Mouse (Mus musculus) spleen, adult 2 months (tissue): ENCODE measurements around the gene Calm4. TPM values are rescaled to one million over a fixed set of nuclear protein-coding genes. Genes with fewer than 3 reads are reported as not detected.

Experiments used
- DNase-seq, 2 experiments: peaks; one replicate each; pipeline versions ENCODE4 v3.0.0 to v3.0.0-alpha.2; 2012 to 2021; ENCODE audit warnings: low spot score in 2 of 2, low read depth in 1 of 2
- H3K27ac ChIP-seq: fragments of 200-500 bp; 2 replicates; pipeline ENCODE4 v1.5.1; 2012; ENCODE audit warnings: low read length, inconsistent platforms; ENCODE audit not compliant: insufficient read depth
- H3K27me3 ChIP-seq: fragments of 200-500 bp; 2 replicates; pipeline ENCODE4 v1.6.1; 2012; ENCODE audit warnings: mild to moderate bottlenecking, moderate library complexity, low read length, inconsistent platforms; ENCODE audit not compliant: control insufficient read depth, insufficient read depth
- H3K36me3 ChIP-seq: fragments of 200-500 bp; 2 replicates; pipeline ENCODE4 v1.6.1; 2012; ENCODE audit warnings: mild to moderate bottlenecking, low read length, inconsistent platforms; ENCODE audit not compliant: control insufficient read depth, insufficient read depth
- H3K4me1 ChIP-seq: fragments of 200-500 bp; 2 replicates; pipeline ENCODE4 v1.6.1; 2011; ENCODE audit warnings: inconsistent platforms; ENCODE audit not compliant: control insufficient read depth, insufficient read depth, insufficient read length
- H3K4me3 ChIP-seq: fragments of 200-500 bp; 2 replicates; pipeline ENCODE4 v1.5.1; 2011; ENCODE audit warnings: mild to moderate bottlenecking, inconsistent platforms; ENCODE audit not compliant: insufficient read depth, insufficient read length; ENCODE audit errors: extremely low read depth
- CTCF ChIP-seq: fragments of 200-500 bp; IDR thresholded peaks from 2 replicates; pipeline ENCODE4 v1.5.1; 2011; ENCODE audit warnings: mild to moderate bottlenecking, inconsistent platforms; ENCODE audit not compliant: insufficient read depth, insufficient read length, insufficient replicate concordance; ENCODE audit errors: extremely low read depth
- POLR2A ChIP-seq: fragments of 200-500 bp; IDR thresholded peaks from 2 replicates; pipeline ENCODE4 v1.6.1; 2011; ENCODE audit warnings: low read depth, low read length, inconsistent platforms
- WGBS: fragments of 180-500 bp; shearing (Covaris S2); methylation state at CpG from one replicate; pipeline ENCODE4 v1.1.7; 2018; 5-methylcytosine and 5-hydroxymethylcytosine counted together
- polyA plus RNA-seq: library from polyadenylated mRNA; depleted of rRNA; stranded (reverse); fragments of >200 nt; gene quantifications from 2 replicates; pipeline ENCODE4 v1.2.3, GENCODE M21; 2012

Calm4 gene
- polyA plus RNA-seq, 1 experiment: not detected

GRCm38 (mm10) chr13:3861251-3861650 is 23.7 kb downstream of the Calm4 start:
- Histone ChIP-seq H3K36me3 (no peaks in the 10 kb centered on the region), H3K4me3 (no peak overlapping the region), H3K4me1 (no peaks in the 10 kb centered on the region), H3K27me3 (no peaks in the 10 kb centered on the region), H3K27ac (no peak overlapping the region)
- 85% methylated on average over 8 of the region's 8 CpGs for WGBS
- TF ChIP-seq POLR2A (no peak), CTCF (no peak)
- no peak for DNase-seq

DNA sequence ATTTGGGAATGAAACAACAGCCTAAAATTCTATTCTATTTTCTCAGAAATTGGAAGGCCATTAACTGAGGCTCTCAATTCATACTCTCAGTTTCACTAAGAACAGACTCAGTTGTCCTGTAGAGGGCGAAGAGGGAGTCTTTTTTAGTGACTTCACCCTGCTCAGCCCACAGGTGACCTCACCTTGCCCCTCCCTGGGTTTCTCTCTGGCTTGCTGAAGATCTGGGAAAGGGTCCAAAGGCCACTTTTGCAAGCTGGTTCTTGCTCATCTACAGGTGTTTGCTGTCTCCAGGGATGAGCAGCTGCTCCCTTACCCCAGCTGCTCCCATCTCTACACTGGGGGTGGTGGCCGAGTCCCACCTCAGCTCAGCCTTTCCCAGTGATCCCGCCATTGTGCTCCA is 24.8 kb downstream of the Calm4 start:
- Histone ChIP-seq H3K4me3 (no peak overlapping the region), H3K27me3 (no peaks in the 10 kb centered on the region), H3K27ac (no peak overlapping the region), H3K4me1 (no peaks in the 10 kb centered on the region), H3K36me3 (no peaks in the 10 kb centered on the region)
- TF ChIP-seq CTCF (no peak), POLR2A (no peak)
- WGBS: 92% methylated on average over 3 of the region's 3 CpGs
- DNase-seq: no peak

- no peaks in the 10 kb centered on the region for H3K27me3 ChIP-seq
- H3K4me3 ChIP-seq: no peak overlapping the region
- no peaks in the 10 kb centered on the region for H3K36me3 ChIP-seq
- DNase-seq: no peak
- 82% methylated on average over 10 of the region's 10 CpGs for WGBS
- no peak overlapping the region for H3K27ac ChIP-seq
- TF ChIP-seq POLR2A (no peak), CTCF (no peak)
- H3K4me1 ChIP-seq: no peaks in the 10 kb centered on the region
Observed at GRCm38 (mm10) chr13:3862922-3863580, 25.5 kb downstream of the Calm4 start.

- H3K36me3 ChIP-seq: no peaks in the 10 kb centered on the region
- H3K27ac ChIP-seq: no peak overlapping the region; the same call in 1 of the 2 replicates
- no peaks in the 10 kb centered on the region for H3K27me3 ChIP-seq
- no peak overlapping the region for H3K4me3 ChIP-seq
- TF ChIP-seq CTCF: no peak
- no peak for TF ChIP-seq POLR2A
- DNase-seq: no peak
- no peaks in the 10 kb centered on the region for H3K4me1 ChIP-seq
- 62% methylated on average over 14 of the region's 14 CpGs for WGBS
Observed at GRCm38 (mm10) chr13:3865648-3866354, 28.2 kb downstream of the Calm4 start.

DNA sequence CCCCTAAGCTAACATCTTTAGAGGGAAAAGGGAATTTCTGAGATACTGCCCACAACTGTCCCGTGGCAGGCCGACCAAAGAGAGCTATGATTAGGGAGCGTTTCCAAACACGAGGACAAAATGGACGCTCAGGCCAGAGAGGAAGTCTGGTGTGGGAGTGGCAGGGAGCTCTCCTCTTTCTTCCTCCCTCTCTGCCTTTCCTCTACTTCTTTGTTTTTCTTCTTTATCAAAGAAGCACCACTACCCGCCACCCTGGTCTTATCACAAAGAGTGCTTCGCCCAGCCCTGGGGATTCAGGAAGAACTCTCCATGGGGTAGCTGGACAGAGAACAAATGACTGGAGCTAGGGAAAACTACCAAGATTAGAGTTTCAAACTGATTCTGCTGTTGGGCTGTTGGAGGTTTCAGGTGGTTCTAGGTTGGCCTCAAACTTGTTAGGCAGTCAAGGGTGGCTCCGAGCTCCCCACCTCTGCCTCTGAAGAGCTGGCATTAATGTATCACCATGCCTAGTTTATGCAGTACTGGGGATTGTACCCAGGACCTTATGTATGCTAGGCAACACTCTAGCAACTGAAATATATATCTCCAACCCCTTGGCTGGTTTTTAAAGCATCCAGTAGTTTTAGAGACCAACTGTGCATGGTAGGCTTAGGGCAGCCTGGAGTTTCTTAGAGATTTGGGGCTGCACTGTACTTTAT is 28.9 kb downstream of the Calm4 start:
- no peak overlapping the region for H3K4me3 ChIP-seq
- WGBS: 77% methylated on average over 8 of the region's 8 CpGs
- H3K27me3 ChIP-seq: no peaks in the 10 kb centered on the region
- TF ChIP-seq CTCF (no peak), POLR2A (no peak)
- no peaks in the 10 kb centered on the region for H3K36me3 ChIP-seq
- H3K27ac ChIP-seq: peak overlapping the region; percentile 32; the same call in 1 of the 2 replicates
- DNase-seq: no peak
- no peaks in the 10 kb centered on the region for H3K4me1 ChIP-seq

- no peak overlapping the region for H3K27ac ChIP-seq
- no peak overlapping the region for H3K4me3 ChIP-seq
- DNase-seq: no peak
- H3K4me1 ChIP-seq: no peaks in the 10 kb centered on the region
- WGBS: 82% methylated on average over 6 of the region's 6 CpGs
- no peak for TF ChIP-seq CTCF
- TF ChIP-seq POLR2A: no peak
- H3K36me3 ChIP-seq: no peaks in the 10 kb centered on the region
- no peaks in the 10 kb centered on the region for H3K27me3 ChIP-seq
Observed at GRCm38 (mm10) chr13:3867158-3867557, 29.6 kb downstream of the Calm4 start.

- H3K36me3 ChIP-seq: no peaks in the 10 kb centered on the region
- H3K27ac ChIP-seq: no peak overlapping the region
- no peak overlapping the region for H3K4me3 ChIP-seq
- DNase-seq: no peak
- TF ChIP-seq POLR2A (no peak), CTCF (no peak)
- H3K4me1 ChIP-seq: no peaks in the 10 kb centered on the region
- H3K27me3 ChIP-seq: no peaks in the 10 kb centered on the region
Observed at GRCm38 (mm10) chr13:3869901-3870300, 32.3 kb downstream of the Calm4 start.
